Mouse (Mus musculus) cerebellum, postnatal 10 days (tissue): ENCODE results near the gene Sox5.

Source experiments
- DNase-seq, 2 experiments: peaks; one replicate each; pipeline ENCODE4 v3.0.0; 2021; ENCODE audit warnings: mixed read lengths in 2 of 2

Gene Sox5

DNA sequence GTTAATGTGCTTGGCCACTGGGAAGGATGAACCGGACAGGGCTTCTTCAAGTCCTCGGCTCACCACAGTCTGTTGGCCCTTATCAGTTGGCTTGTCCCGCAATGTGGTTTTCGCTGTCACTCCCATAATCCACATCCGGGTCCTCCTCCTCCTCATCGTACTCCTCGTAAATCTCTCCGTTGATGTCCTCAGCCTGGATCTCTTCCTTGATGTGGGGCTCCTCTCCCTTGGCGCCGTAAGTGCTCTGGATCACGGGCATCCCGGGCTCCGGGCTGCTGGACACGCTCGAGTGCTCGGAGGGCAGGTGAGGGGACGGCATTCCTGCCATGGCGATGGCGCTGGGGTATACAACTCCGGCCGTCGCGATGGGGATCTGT, 948.6 kb downstream of the Sox5 start:
- no peak for DNase-seq

GRCm38 (mm10) chr6:143832483-143833181, 949.1 kb downstream of the Sox5 start:
- no peak for DNase-seq

- no peak for DNase-seq
Measured at GRCm38 (mm10) chr6:143831246-143831645, 950.5 kb downstream of the Sox5 start.

DNA sequence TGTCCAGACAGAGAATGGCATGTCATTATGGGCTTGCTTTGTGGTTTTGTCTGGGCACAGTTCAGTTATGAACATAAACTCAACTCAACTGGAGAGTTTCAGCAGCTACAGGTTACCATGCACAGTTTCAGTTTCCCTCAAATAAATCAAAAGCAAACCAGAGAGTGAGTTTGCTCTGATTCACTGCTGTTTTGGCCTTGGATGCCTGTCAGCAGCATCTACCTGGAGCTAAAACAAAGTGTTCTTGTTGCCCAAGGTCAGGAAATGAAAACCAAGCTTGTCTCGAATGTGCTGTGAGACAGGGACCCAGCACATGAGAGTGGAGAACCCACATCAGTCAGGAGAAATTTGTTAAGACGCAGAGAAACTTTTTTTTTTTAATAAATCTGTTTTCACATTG, 951.6 kb downstream of the Sox5 start:
- DNase-seq, result no peak

DNA sequence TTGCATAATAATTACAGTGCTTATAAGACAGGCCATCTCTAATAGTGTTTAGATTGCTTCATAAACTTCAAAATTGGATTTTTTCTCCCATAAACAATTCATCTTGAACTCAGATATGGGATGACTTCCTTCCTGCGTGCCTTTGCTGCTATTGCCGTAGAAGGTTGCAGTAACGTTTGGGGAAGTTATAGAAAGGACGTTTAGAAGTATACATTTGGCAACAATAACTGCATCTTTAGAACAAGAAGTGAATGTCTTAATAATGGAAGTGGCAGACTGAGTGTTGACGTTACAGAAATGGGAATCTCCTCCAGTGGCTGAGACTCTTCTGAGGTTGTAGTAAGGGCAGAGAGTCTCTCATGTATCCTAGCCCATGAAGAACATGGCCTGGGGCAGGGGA, 955.0 kb downstream of the Sox5 start:
- no peak for DNase-seq

DNA sequence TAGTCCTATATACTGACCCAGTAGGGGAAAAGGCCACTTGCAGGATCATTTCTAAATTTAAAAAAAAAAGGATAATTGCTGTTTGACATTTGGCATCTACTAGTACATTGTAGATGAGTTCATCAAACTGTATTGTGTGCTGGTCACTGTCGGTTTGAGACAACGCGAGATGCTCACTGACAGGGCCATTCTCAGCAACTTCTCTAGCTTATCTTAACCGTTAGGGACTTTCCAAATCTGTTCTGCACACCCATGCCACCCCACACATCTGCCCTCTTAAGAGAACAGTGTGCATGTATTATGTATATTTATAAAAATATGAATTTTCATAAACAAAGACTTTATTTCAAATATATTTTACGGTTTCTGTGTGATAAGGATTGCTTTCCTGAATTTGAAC, 955.8 kb downstream of the Sox5 start:
- DNase-seq, result no peak

GRCm38 (mm10) chr6:143825086-143825485, 956.7 kb downstream of the Sox5 start:
- DNase-seq, result no peak

DNA sequence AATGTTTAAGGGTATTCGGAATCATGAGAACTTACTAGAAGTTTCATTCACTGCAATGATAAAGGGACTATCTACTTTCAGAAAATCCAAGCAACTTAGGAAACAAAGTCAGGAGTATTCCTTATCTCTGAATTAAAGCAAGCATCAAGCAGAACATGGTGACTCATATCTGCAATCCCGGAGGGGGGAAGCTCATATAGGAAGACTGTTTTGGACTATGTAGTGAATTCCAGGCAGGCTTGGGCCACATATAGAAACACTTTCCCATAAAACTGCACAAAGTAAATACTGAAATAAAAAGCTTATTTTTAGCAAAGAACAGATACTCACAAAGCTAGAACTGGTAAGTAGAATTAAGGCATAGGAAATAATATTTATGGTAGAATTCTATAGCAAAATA, 993.3 kb downstream of the Sox5 start:
- no peak for DNase-seq

- DNase-seq, result no peak
Measured at GRCm38 (mm10) chr6:143787360-143787759, 994.4 kb downstream of the Sox5 start.

GRCm38 (mm10) chr6:143785685-143786084, 996.1 kb downstream of the Sox5 start:
- no peak for DNase-seq
